Mouse (Mus musculus) ES-Bruce4 (cell line): ENCODE data around the gene Olfr452. TPM values are rescaled to one million over a fixed set of nuclear protein-coding genes. Genes with fewer than 3 reads are reported as not detected.

Experiments
- H3K27ac ChIP-seq: 2 replicates; pipeline ENCODE4 v1.5.1; 2012; ENCODE audit warnings: low read length, inconsistent platforms; ENCODE audit not compliant: insufficient read depth
- H3K27me3 ChIP-seq: 2 replicates; pipeline ENCODE4 v1.6.1; 2012; ENCODE audit warnings: mild to moderate bottlenecking, low read length, inconsistent platforms; ENCODE audit not compliant: control insufficient read depth, poor library complexity, insufficient read depth, severe bottlenecking
- H3K36me3 ChIP-seq: 2 replicates; pipeline ENCODE4 v1.6.1; 2012; ENCODE audit warnings: inconsistent platforms, mild to moderate bottlenecking, low read length, moderate library complexity; ENCODE audit not compliant: control insufficient read depth, poor library complexity, insufficient read depth, severe bottlenecking
- H3K4me1 ChIP-seq: one replicate; pipeline ENCODE4 v1.8.1; 2011; ENCODE audit warnings: low read length; ENCODE audit not compliant: control insufficient read depth, insufficient read depth
- H3K4me3 ChIP-seq: 2 replicates; pipeline ENCODE4 v1.5.1; 2011; ENCODE audit warnings: low read depth, mild to moderate bottlenecking, low read length
- H3K9ac ChIP-seq: 2 replicates; pipeline ENCODE4 v1.6.1; 2012; ENCODE audit warnings: low read depth, mild to moderate bottlenecking, inconsistent platforms; ENCODE audit not compliant: poor library complexity, severe bottlenecking
- H3K9me3 ChIP-seq: replicated peaks from 2 replicates; pipeline ENCODE4 v1.6.1; 2012; ENCODE audit warnings: mild to moderate bottlenecking, low read length, inconsistent platforms; ENCODE audit not compliant: control insufficient read depth, poor library complexity, insufficient read depth, severe bottlenecking
- CTCF ChIP-seq: IDR thresholded peaks from one replicate; pipeline ENCODE4 v1.8.1; 2011; ENCODE audit warnings: low read depth, low read length
- EP300 ChIP-seq: IDR thresholded peaks from 2 replicates; pipeline ENCODE4 v1.6.1; 2011; ENCODE audit warnings: low read depth, low read length; ENCODE audit not compliant: insufficient read depth
- POLR2A ChIP-seq: IDR thresholded peaks from one replicate; pipeline ENCODE4 v1.8.1; 2011; ENCODE audit warnings: low read length; ENCODE audit not compliant: insufficient read depth
- polyA plus RNA-seq: library from polyadenylated mRNA; stranded (reverse); fragments of >200 nt; gene quantifications from 2 replicates; pipeline ENCODE4 v1.2.4, GENCODE M21; 2011; ENCODE audit warnings: low read depth; ENCODE audit not compliant: missing spikeins, insufficient read depth, insufficient read length

Olfr452 gene
- polyA plus RNA-seq, 1 experiment = not detected

DNA sequence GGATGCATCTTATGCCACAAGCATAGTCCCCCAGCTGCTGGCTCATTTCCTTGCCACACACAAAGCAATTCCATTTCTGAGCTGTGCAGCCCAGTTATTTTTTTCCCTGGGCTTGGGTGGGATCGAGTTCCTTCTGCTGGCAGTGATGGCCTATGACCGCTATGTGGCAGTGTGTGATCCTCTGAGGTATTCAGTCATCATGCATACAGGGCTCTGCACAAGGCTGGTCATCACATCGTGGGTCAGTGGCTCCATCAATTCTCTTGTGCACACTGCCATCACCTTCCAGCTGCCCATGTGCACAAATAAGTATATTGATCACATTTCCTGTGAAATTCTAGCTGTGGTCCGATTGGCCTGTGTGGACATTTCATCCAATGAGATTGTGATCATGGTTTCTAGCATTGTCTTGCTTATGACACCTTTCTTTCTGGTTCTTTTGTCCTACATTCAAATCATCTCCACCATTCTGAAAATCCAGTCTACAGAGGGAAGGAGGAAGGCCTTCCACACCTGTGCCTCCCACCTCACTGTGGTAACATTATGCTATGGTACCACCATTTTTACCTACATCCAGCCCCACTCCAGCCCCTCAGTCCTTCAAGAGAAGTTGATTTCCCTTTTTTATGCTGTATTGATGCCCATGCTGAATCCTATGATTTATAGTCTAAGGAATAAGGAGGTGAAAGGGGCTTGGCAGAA, 5.5 kb downstream of the Olfr452 start:
- Histone ChIP-seq H3K4me3 (no peak overlapping the region), H3K9ac (no peak overlapping the region), H3K27ac (no peak overlapping the region), H3K9me3 (no peaks in the 10 kb centered on the region), H3K4me1 (no peaks in the 10 kb centered on the region), H3K36me3 (no peaks in the 10 kb centered on the region), H3K27me3 (no peaks in the 10 kb centered on the region)
- TF ChIP-seq EP300 = no peak
- peak; percentile 33 for TF ChIP-seq CTCF
- TF ChIP-seq POLR2A = no peak

DNA sequence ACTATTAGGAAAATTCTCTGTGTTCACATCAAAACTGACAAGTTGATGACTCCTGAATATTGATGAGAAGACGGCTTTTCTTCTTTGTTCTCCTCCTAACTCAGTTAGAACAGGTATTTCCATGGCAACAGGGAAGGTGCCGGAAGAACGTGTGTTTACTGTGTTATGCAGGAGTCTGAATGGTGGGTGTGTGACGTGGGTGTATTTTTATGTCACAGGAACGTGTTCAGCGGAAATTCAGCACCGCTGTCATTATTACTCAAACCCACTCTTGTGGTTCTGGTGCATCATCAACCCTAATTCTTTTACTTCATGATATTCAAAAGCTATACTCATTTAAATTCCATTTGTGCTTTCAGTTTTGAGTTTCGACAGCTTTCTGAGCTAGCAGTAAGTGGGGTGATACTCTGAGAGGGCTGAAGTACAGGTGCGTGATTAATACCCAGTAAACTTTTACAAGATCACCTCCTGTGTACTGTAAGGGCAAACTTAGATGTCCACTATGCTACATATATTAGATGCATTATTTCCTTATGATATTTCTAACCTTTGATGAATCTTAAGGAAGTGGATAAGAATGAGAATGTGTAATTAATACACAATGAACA, 6.2 kb downstream of the Olfr452 start:
- Histone ChIP-seq H3K27me3 (no peaks in the 10 kb centered on the region), H3K36me3 (no peaks in the 10 kb centered on the region), H3K27ac (no peak overlapping the region), H3K9ac (no peak overlapping the region), H3K9me3 (no peaks in the 10 kb centered on the region), H3K4me1 (no peaks in the 10 kb centered on the region), H3K4me3 (no peak overlapping the region)
- no peak for TF ChIP-seq CTCF
- TF ChIP-seq POLR2A = no peak
- no peak for TF ChIP-seq EP300

DNA sequence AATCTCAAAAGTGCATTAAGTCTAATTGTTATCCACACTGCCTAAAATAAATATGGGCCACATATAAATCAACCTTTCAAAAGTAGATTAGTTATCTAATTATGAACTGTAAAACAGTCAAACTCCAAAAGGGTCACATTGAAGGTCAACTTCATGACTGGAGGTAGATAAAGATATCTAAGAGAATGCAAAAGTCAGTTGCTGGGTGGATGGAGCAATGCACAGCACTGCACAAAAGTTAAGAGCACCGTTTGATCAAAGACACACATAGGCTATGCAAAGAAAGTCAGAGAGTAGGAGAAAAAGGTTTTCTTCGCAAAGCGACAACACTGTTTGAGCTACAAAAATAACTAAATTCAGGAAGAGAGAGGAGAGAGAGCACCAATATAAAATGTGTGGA, 10.1 kb downstream of the Olfr452 start:
- H3K36me3 ChIP-seq = no peaks in the 10 kb centered on the region
- no peak overlapping the region for H3K9ac ChIP-seq
- no peaks in the 10 kb centered on the region for H3K4me1 ChIP-seq
- H3K9me3 ChIP-seq = no peaks in the 10 kb centered on the region
- no peaks in the 10 kb centered on the region for H3K27me3 ChIP-seq
- no peak overlapping the region for H3K27ac ChIP-seq
- no peak for TF ChIP-seq POLR2A
- no peak overlapping the region for H3K4me3 ChIP-seq

DNA sequence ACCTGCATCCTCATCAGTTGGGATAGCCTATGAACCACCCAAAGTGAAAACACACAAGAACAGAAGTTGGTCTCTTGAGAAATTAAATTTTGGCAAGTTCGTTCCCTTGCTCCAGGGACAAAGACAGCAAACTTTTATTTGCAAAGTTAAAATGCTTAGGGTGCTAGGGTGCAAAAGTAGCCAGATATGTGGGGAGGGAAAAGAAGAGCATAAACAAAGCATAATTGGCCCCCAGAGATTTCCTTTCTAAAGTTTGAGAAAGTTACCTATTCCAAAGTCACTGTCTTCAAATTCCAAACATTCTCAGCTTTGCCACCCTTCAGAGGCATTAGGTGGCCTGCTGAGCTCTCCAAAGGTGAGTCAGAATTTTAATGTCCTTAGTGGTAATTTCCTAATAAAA, 26.7 kb downstream of the Olfr452 start, which contains the start of gene Olfr450:
TSS of gene Olfr450 (plus strand) at position 301 of the 400 bp plus-strand sequence.
- no peak within 1 kb of the TSS for H3K27ac ChIP-seq
- H3K9me3 ChIP-seq = no peaks in the 10 kb centered on the region
- no peak within 1 kb of the TSS for H3K9ac ChIP-seq
- H3K27me3 ChIP-seq = no peaks in the 10 kb centered on the region
- TF ChIP-seq POLR2A = no peak
- TF ChIP-seq EP300 = no peak
- TF ChIP-seq CTCF = no peak
- H3K4me1 ChIP-seq = no peaks in the 10 kb centered on the region
- no peaks in the 10 kb centered on the region for H3K36me3 ChIP-seq
- no peak within 1 kb of the TSS for H3K4me3 ChIP-seq

DNA sequence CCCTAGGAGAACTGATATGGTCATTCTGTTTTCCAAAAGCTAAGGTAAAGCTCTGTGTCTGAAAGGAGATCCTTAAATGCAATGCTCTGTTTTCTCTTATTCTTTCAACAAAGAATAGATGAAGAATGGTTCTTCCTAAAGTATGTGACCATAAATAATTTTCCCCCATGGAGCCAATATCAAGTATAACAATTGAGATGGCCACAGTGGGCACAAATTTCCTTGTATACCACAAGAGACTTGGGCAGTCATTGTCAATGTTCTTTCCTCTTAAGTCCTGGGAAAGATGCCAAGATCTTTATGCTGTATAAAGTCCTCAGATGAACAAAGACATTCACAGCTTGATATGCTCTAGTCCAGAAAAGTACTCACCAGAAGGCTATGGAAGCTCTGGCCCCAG, 49.2 kb downstream of the Olfr452 start, which contains the start of gene Olfr449:
TSS of gene Olfr449 (plus strand) at position 301 of the 400 bp plus-strand sequence.
- Histone ChIP-seq H3K4me1 (no peaks in the 10 kb centered on the region), H3K27ac (no peak within 1 kb of the TSS), H3K9me3 (no peaks in the 10 kb centered on the region), H3K36me3 (no peaks in the 10 kb centered on the region), H3K27me3 (no peaks in the 10 kb centered on the region), H3K4me3 (no peak within 1 kb of the TSS), H3K9ac (no peak within 1 kb of the TSS)
- TF ChIP-seq POLR2A = no peak
- no peak for TF ChIP-seq EP300
- TF ChIP-seq CTCF = no peak

Other genes starting within 250 kb of the Olfr452 start
- gene Olfr455, start 237.5 kb upstream of the Olfr452 start, polyA plus RNA-seq = not detected in 2 replicates
- gene Tcaf3, start 187.4 kb upstream of the Olfr452 start, polyA plus RNA-seq = not detected in 2 replicates
- 3.4 and 4.5 TPM in 2 replicates for gene Tcaf2, start 139.8 kb upstream of the Olfr452 start, polyA plus RNA-seq
- 25.2 and 35.6 TPM in 2 replicates for gene Tcaf1, start 75.0 kb upstream of the Olfr452 start, polyA plus RNA-seq
- not detected in 2 replicates for gene Olfr453, start 45.7 kb upstream of the Olfr452 start, polyA plus RNA-seq
- not detected in 2 replicates for gene Olfr38, start 28.7 kb upstream of the Olfr452 start, polyA plus RNA-seq
- not detected in 2 replicates for gene Olfr450, start 26.8 kb downstream of the Olfr452 start, polyA plus RNA-seq
- not detected in 2 replicates for gene Olfr449, start 49.3 kb downstream of the Olfr452 start, polyA plus RNA-seq
- not detected in 2 replicates for gene Olfr448, start 105.3 kb downstream of the Olfr452 start, polyA plus RNA-seq
- gene Olfr447, start 123.8 kb downstream of the Olfr452 start, polyA plus RNA-seq = not detected in 2 replicates
- not detected in 2 replicates for gene Olfr446, start 136.3 kb downstream of the Olfr452 start, polyA plus RNA-seq
- gene Olfr444, start 164.0 kb downstream of the Olfr452 start, polyA plus RNA-seq = not detected in 2 replicates